Mouse (Mus musculus): ENCODE measurements around the gene Gpatch11.

Gene Gpatch11

GRCm38 (mm10) chr17:78895394-78895793, 60.0 kb downstream of the Gpatch11 start:
- peak; percentile 55 to 70 for DNase-seq

Measured in lung, postnatal 4 days (tissue).